Mouse (Mus musculus) heart, adult 2 months (tissue): Measurements from ENCODE around the gene Sstr2. TPM values are rescaled to one million over a fixed set of nuclear protein-coding genes. Genes with fewer than 3 reads are reported as not detected.
A peak's percentile ranks its signal among the peaks of the same experiment; 100 is the strongest.

Source experiments
- DNase-seq, 2 experiments: peaks; one replicate each; pipeline ENCODE4 v3.0.0; 2021
- H3K27ac ChIP-seq: fragments of 200-600 bp; 2 replicates; pipeline ENCODE4 v1.8.1; 2022
- H3K27me3 ChIP-seq: fragments of 200-500 bp; 2 replicates; pipeline ENCODE4 v1.6.1; 2012; ENCODE audit warnings: mild to moderate bottlenecking, low read length, inconsistent platforms, mixed read lengths; ENCODE audit not compliant: control insufficient read depth, insufficient read depth
- H3K36me3 ChIP-seq: fragments of 200-500 bp; 2 replicates; pipeline ENCODE4 v1.6.1; 2012; ENCODE audit warnings: low read length, inconsistent platforms; ENCODE audit not compliant: control insufficient read depth, insufficient read depth
- H3K4me1 ChIP-seq: fragments of 200-500 bp; 2 replicates; pipeline ENCODE4 v1.6.1; 2011; ENCODE audit warnings: low read length; ENCODE audit not compliant: control insufficient read depth, insufficient read depth
- H3K4me3 ChIP-seq: fragments of 200-600 bp; 2 replicates; pipeline ENCODE4 v1.8.1; 2022
- H3K79me2 ChIP-seq: fragments of 200-500 bp; replicated peaks from 2 replicates; pipeline ENCODE4 v1.6.1; 2012; ENCODE audit warnings: mild to moderate bottlenecking, inconsistent platforms, low read length, moderate library complexity, mixed read lengths; ENCODE audit not compliant: control insufficient read depth, insufficient read depth
- H3K9ac ChIP-seq: fragments of 200-500 bp; 2 replicates; pipeline ENCODE4 v1.6.1; 2012; ENCODE audit warnings: low read depth, mild to moderate bottlenecking, control low read depth, inconsistent platforms, low read length, mixed read lengths
- CTCF ChIP-seq: fragments of 200-600 bp; IDR thresholded peaks from 2 replicates; pipeline ENCODE4 v1.8.1; 2022; ENCODE audit warnings: antibody characterized with exemption, mild to moderate bottlenecking, moderate library complexity
- EP300 ChIP-seq: fragments of 200-500 bp; IDR thresholded peaks from 2 replicates; pipeline ENCODE4 v1.6.1; 2011; ENCODE audit warnings: low read depth, low read length, control low read depth; ENCODE audit not compliant: insufficient read depth
- POLR2A ChIP-seq: fragments of 200-500 bp; IDR thresholded peaks from 2 replicates; pipeline ENCODE4 v1.6.1; 2011; ENCODE audit warnings: mild to moderate bottlenecking, low read depth, low read length, control low read depth; ENCODE audit not compliant: insufficient read depth
- WGBS: fragments of 180-500 bp; shearing (Covaris S2); methylation state at CpG from one replicate; pipeline ENCODE4 v1.1.7; 2018; 5-methylcytosine and 5-hydroxymethylcytosine counted together
- intact Hi-C: fragments of 180-260 bp; cut with DNase I; formaldehyde crosslinking; loops from one replicate; pipeline ENCODE4 v1.15.1; 2025
- polyA plus RNA-seq: library from polyadenylated mRNA; depleted of rRNA; stranded (reverse); fragments of >200 nt; gene quantifications from 2 replicates; pipeline ENCODE4 v1.2.3, GENCODE M21; 2012
- total RNA-seq, 2 experiments: library from RNA; stranded (reverse); gene quantifications; 2 replicates each; pipeline ENCODE4 v1.2.3; 2021

Gene Sstr2
- total and polyA plus RNA-seq, 3 experiments: not detected

GRCm38 (mm10) chr11:113633398-113633797, 14.3 kb downstream of the Sstr2 start:
- Histone ChIP-seq H3K27ac (no peak overlapping the region), H3K4me1 (no peaks in the 10 kb centered on the region), H3K79me2 (no peaks in the 10 kb centered on the region), H3K9ac (no peak overlapping the region), H3K27me3 (no peaks in the 10 kb centered on the region), H3K4me3 (no peak overlapping the region), H3K36me3 (no peaks in the 10 kb centered on the region)
- DNase-seq: no peak
- WGBS: 96% methylated on average over 5 of the region's 5 CpGs
- intact Hi-C loops: loop anchor here (5.0 kb wide), 1 partner anchor 336 kb away; no protein-coding TSS in a partner anchor
- TF ChIP-seq POLR2A (no peak), CTCF (no peak), EP300 (no peak)

- 69% methylated on average over 10 of the region's 10 CpGs for WGBS
- Histone ChIP-seq H3K4me1 (no peaks in the 10 kb centered on the region), H3K79me2 (no peaks in the 10 kb centered on the region), H3K36me3 (no peaks in the 10 kb centered on the region), H3K27ac (no peak overlapping the region), H3K27me3 (no peaks in the 10 kb centered on the region), H3K4me3 (no peak overlapping the region), H3K9ac (no peak overlapping the region)
- intact Hi-C loops: loop anchor here (5.0 kb wide), 1 partner anchor 337 kb away; no protein-coding TSS in a partner anchor
- no peak for TF ChIP-seq EP300
- TF ChIP-seq CTCF: no peak
- TF ChIP-seq POLR2A: no peak
- DNase-seq: no peak
Observed at GRCm38 (mm10) chr11:113634699-113635121, 15.6 kb downstream of the Sstr2 start.

GRCm38 (mm10) chr11:113638680-113639079, 19.5 kb downstream of the Sstr2 start:
- DNase-seq: no peak
- H3K9ac ChIP-seq: no peak overlapping the region
- no peaks in the 10 kb centered on the region for H3K36me3 ChIP-seq
- H3K27me3 ChIP-seq: no peaks in the 10 kb centered on the region
- no peaks in the 10 kb centered on the region for H3K79me2 ChIP-seq
- 87% methylated on average over 12 of the region's 12 CpGs for WGBS
- TF ChIP-seq CTCF (no peak), POLR2A (no peak), EP300 (no peak)
- no peak overlapping the region for H3K27ac ChIP-seq
- H3K4me3 ChIP-seq: no peak overlapping the region
- intact Hi-C loops: no loop called here
- H3K4me1 ChIP-seq: no peaks in the 10 kb centered on the region

- H3K36me3 ChIP-seq: no peaks in the 10 kb centered on the region
- no peak overlapping the region for H3K9ac ChIP-seq
- H3K79me2 ChIP-seq: no peaks in the 10 kb centered on the region
- H3K4me3 ChIP-seq: no peak overlapping the region
- no peak for DNase-seq
- peaks cover 1% of the 10 kb centered on the region; the same call in 1 of the 2 replicates for H3K4me1 ChIP-seq
- 85% methylated on average over 3 of the region's 3 CpGs for WGBS
- H3K27me3 ChIP-seq: no peaks in the 10 kb centered on the region
- no peak overlapping the region for H3K27ac ChIP-seq
- TF ChIP-seq POLR2A: no peak
- TF ChIP-seq EP300: no peak
- no peak for TF ChIP-seq CTCF
- intact Hi-C loops: no loop called here
Observed at GRCm38 (mm10) chr11:113645181-113645580, 26.0 kb downstream of the Sstr2 start.

- WGBS: 8% methylated on average over 15 of the region's 15 CpGs
- no peak overlapping the region for H3K9ac ChIP-seq
Observed at GRCm38 (mm10) chr11:113648152-113648551, 29.0 kb downstream of the Sstr2 start.

GRCm38 (mm10) chr11:113648690-113649352, 29.7 kb downstream of the Sstr2 start, which contains the start of gene Cog1:
Gene Cog1, plus strand, starts transcription at chr11:113649169.
- no peak for DNase-seq
- 41% methylated on average over 26 of the region's 26 CpGs for WGBS

More at GRCm38 (mm10) chr11:113648152-113648551, 29.0 kb downstream of the Sstr2 start:
- intact Hi-C loops: loop anchor here (2.0 kb wide), 1 partner anchor 163 kb away; no protein-coding TSS in a partner anchor
- Histone ChIP-seq H3K4me1 (peaks cover 1% of the 10 kb centered on the region; the same call in 1 of the 2 replicates), H3K79me2 (no peaks in the 10 kb centered on the region), H3K27ac (no peak overlapping the region), H3K4me3 (no peak overlapping the region), H3K27me3 (no peaks in the 10 kb centered on the region), H3K36me3 (no peaks in the 10 kb centered on the region)
- peak; percentile 79 to 87 for DNase-seq
- TF ChIP-seq EP300 (0 out of 2 replicates have a peak, but pooled peaks have one; percentile 33), POLR2A (no peak), CTCF (no peak; the same call in 1 of the 2 replicates)

More at GRCm38 (mm10) chr11:113648690-113649352, 29.7 kb downstream of the Sstr2 start, which contains the start of gene Cog1:
- Histone ChIP-seq H3K79me2 (no peaks in the 10 kb centered on the region), H3K4me3 (peak within 1 kb of the TSS; percentile 100), H3K9ac (peak within 1 kb of the TSS; percentile 97), H3K27ac (peak within 1 kb of the TSS; percentile 96), H3K36me3 (no peaks in the 10 kb centered on the region), H3K27me3 (no peaks in the 10 kb centered on the region), H3K4me1 (peaks cover 1% of the 10 kb centered on the region; the same call in 1 of the 2 replicates)
- TF ChIP-seq CTCF: no peak
- no peak for TF ChIP-seq EP300
- TF ChIP-seq POLR2A: no peak
- intact Hi-C loops: loop anchor here (1.0 to 2.0 kb wide), 2 partner anchors 35 to 162 kb away; partner anchors contain the start of genes D11Wsu47e and Fam104a
